Mouse (Mus musculus): ENCODE results near the gene Bcl9. TPM values are rescaled to one million over a fixed set of nuclear protein-coding genes. Genes with fewer than 3 reads are reported as not detected.

Gene Bcl9
- polyA plus RNA-seq, 1 experiment, result 0.05 TPM

DNA sequence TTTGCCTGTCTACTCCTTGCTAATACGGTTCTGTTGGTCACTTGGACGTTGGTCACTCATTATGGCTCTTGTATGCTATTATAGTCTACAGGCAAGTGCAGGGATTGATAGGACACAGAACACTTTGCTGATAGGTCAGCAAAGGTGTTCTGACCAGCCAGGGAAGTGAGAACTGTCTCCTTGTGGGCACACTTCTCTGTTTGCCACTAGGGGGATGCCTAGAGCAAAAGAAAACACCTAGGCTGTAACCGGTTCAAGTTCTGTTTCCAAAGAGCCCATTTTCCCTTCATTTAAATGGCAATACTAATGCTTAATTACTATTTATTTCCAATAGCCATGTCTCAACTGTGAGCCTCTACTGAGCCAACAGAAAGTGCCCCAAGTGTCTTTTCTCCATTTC is 113.9 kb downstream of the Bcl9 start:
- Histone ChIP-seq H3K9me3 (ENCODE audit: control insufficient read depth, low read length) (no peaks in the 10 kb centered on the region), H3K4me1 (ENCODE audit: control insufficient read depth) (no peaks in the 10 kb centered on the region; the same call in 1 of the 2 replicates), H3K36me3 (ENCODE audit: control insufficient read depth) (no peaks in the 10 kb centered on the region), H3K4me3 (replicated peaks) (no peak overlapping the region), H3K27me3 (ENCODE audit: control insufficient read depth) (no peaks in the 10 kb centered on the region)
- TF ChIP-seq GATA1 (IDR thresholded peaks at IDR 0.05; ENCODE audit: low read length) (no peak), TAL1 (IDR thresholded peaks at IDR 0.05; ENCODE audit: low read length) (no peak)

DNA sequence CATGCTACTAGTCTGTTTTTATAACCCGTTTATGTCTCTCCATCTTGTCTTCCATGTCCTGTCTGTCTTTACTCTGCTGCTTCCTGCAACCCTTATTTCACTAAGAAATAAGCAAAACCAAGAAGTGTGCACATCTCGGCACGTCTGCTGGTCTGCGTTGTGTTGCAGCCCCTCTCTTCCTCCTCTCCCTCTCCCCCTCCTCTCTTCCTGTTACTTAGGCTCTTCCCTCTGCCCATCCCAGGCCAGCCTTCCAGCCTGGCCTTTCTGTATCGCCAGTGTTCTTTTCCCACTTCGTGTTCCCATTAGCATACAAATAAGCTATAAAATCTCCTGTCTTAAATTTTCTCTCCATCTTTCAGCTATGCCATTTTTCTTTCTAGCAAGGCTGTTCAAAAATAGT is 117.2 kb downstream of the Bcl9 start:
- Histone ChIP-seq H3K4me3 (replicated peaks) (no peak overlapping the region), H3K4me1 (ENCODE audit: control insufficient read depth) (no peaks in the 10 kb centered on the region; the same call in 1 of the 2 replicates), H3K9me3 (ENCODE audit: control insufficient read depth, low read length) (no peaks in the 10 kb centered on the region), H3K27me3 (ENCODE audit: control insufficient read depth) (no peaks in the 10 kb centered on the region), H3K36me3 (ENCODE audit: control insufficient read depth) (peaks cover 7% of the 10 kb centered on the region)
- TF ChIP-seq GATA1 (IDR thresholded peaks at IDR 0.05; ENCODE audit: low read length) (no peak), TAL1 (IDR thresholded peaks at IDR 0.05; ENCODE audit: low read length) (no peak)

DNA sequence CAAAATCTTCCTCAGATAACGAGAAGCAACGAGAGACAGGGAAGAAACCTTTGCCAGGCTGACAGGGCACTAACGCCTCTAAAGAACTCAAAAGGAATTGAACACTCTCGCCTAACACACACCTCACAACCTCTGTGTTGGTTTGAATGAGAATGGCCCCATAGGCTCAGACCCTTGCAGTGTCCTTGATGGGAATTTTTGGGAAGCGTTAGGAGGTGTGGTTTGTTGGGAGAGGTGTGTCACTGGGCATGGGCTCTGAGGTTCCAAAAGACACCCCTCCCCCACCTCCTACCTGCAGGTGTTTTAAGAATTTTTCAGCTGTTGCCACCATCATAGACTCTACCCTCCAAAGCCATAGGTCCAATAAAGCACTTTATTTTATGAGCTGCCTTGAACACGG is 118.8 kb downstream of the Bcl9 start:
- TF ChIP-seq GATA1 (IDR thresholded peaks at IDR 0.05; ENCODE audit: low read length) (no peak), TAL1 (IDR thresholded peaks at IDR 0.05; ENCODE audit: low read length) (no peak)
- H3K9me3 ChIP-seq (ENCODE audit: control insufficient read depth, low read length), result no peaks in the 10 kb centered on the region
- no peaks in the 10 kb centered on the region for H3K27me3 ChIP-seq (ENCODE audit: control insufficient read depth)
- peaks cover 10% of the 10 kb centered on the region for H3K36me3 ChIP-seq (ENCODE audit: control insufficient read depth)
- no peak overlapping the region for H3K4me3 ChIP-seq (replicated peaks)
- H3K4me1 ChIP-seq (ENCODE audit: control insufficient read depth), result no peaks in the 10 kb centered on the region

DNA sequence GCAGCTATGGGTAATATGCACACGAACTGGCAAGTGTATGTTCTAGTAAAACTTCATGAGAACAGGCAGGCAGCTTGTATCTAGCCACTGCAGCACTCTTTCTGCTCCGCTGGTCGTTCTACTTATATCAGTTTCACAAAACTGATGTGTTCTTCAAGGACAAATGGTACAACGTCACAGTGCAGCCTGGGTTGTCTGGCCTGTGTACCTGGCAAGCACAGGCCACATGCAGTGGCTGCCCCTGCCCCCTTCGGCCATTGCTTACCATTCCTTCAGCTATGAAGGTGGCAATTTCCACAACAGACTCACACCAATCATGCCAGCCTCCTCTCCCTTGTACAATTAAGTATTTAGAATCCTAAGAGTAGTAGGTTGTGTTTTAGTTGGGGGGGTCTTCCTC is 125.1 kb downstream of the Bcl9 start:
- H3K9me3 ChIP-seq (ENCODE audit: control insufficient read depth, low read length), result no peaks in the 10 kb centered on the region
- H3K4me1 ChIP-seq (ENCODE audit: control insufficient read depth), result no peaks in the 10 kb centered on the region
- H3K27me3 ChIP-seq (ENCODE audit: control insufficient read depth), result no peaks in the 10 kb centered on the region
- no peak for TF ChIP-seq TAL1 (IDR thresholded peaks at IDR 0.05; ENCODE audit: low read length)
- TF ChIP-seq GATA1 (IDR thresholded peaks at IDR 0.05; ENCODE audit: low read length), result no peak
- no peak overlapping the region for H3K4me3 ChIP-seq (replicated peaks)
- peaks cover 19% of the 10 kb centered on the region for H3K36me3 ChIP-seq (ENCODE audit: control insufficient read depth)

DNA sequence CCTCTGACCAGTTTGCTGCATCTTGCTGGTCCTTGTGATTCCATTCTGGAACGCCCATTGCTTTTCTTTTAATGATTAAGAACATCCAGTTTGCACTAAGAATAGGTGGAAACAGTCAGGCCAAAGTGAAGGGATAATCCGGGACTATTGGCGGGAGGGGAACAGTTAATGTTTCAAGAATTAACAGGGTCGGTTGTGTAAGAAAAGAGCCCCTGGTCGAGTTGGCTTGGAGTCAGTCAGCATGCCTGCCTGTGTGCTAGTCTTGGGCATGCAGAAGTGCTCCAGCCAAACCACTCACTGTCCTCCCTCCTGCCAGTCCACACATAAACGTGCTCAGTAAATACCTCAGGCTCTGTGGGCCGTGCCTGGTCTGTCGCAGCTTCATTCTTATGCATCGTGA is 125.5 kb downstream of the Bcl9 start:
- no peaks in the 10 kb centered on the region for H3K9me3 ChIP-seq (ENCODE audit: control insufficient read depth, low read length)
- H3K27me3 ChIP-seq (ENCODE audit: control insufficient read depth), result no peaks in the 10 kb centered on the region
- TF ChIP-seq TAL1 (IDR thresholded peaks at IDR 0.05; ENCODE audit: low read length) (no peak), GATA1 (IDR thresholded peaks at IDR 0.05; ENCODE audit: low read length) (no peak)
- H3K4me3 ChIP-seq (replicated peaks), result no peak overlapping the region
- no peaks in the 10 kb centered on the region for H3K4me1 ChIP-seq (ENCODE audit: control insufficient read depth)
- peaks cover 20% of the 10 kb centered on the region for H3K36me3 ChIP-seq (ENCODE audit: control insufficient read depth)

DNA sequence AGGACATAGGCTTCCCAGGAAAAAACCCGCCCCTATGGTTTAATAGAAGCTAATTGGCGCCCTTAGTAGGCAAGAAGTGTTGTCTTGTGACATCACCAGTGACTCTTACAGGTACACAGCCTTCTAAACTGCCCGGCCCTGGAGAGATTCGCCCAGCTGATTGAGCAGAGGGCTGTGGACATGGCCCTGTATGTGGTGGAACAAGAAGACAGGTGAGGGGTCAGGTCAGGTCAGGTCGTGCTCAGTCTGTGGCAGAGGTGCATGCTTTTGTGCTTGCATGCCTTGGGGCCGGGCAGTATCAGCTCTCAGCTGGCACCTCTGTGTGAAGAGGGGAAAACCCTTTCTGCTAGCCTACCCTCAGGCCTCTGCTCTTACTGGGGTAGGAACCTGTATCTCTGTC is 126.2 kb downstream of the Bcl9 start:
- H3K4me1 ChIP-seq (ENCODE audit: control insufficient read depth), result no peaks in the 10 kb centered on the region
- H3K9me3 ChIP-seq (ENCODE audit: control insufficient read depth, low read length), result no peaks in the 10 kb centered on the region
- TF ChIP-seq TAL1 (IDR thresholded peaks at IDR 0.05; ENCODE audit: low read length) (no peak), GATA1 (IDR thresholded peaks at IDR 0.05; ENCODE audit: low read length) (no peak)
- no peaks in the 10 kb centered on the region for H3K27me3 ChIP-seq (ENCODE audit: control insufficient read depth)
- H3K4me3 ChIP-seq (replicated peaks), result no peak overlapping the region
- peaks cover 21% of the 10 kb centered on the region for H3K36me3 ChIP-seq (ENCODE audit: control insufficient read depth)

DNA sequence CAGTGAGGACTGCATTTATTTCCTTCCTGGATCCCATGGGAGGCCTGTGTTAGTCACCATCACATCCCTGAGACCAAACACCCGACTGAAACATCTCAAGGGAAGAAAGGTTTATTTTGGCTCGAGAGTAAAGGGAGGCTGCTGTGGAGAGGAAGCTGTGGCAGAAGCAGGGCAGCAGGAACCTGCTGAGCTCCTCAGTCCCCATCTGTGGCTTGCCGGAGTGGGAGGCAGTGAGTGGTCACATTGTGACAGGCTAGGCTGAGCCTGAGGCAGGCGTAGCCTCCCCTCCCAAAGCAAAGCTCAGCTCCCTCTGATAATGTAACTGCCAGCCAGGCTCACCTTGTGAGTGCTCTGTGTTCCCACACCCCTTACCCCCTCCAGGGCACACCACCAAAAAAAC is 130.6 kb downstream of the Bcl9 start:
- no peak overlapping the region for H3K4me3 ChIP-seq (replicated peaks)
- H3K4me1 ChIP-seq (ENCODE audit: control insufficient read depth), result peaks cover 8% of the 10 kb centered on the region
- H3K36me3 ChIP-seq (ENCODE audit: control insufficient read depth), result peaks cover 16% of the 10 kb centered on the region
- no peaks in the 10 kb centered on the region for H3K27me3 ChIP-seq (ENCODE audit: control insufficient read depth)
- no peak for TF ChIP-seq GATA1 (IDR thresholded peaks at IDR 0.05; ENCODE audit: low read length)
- TF ChIP-seq TAL1 (IDR thresholded peaks at IDR 0.05; ENCODE audit: low read length), result no peak
- H3K9me3 ChIP-seq (ENCODE audit: control insufficient read depth, low read length), result no peaks in the 10 kb centered on the region

DNA sequence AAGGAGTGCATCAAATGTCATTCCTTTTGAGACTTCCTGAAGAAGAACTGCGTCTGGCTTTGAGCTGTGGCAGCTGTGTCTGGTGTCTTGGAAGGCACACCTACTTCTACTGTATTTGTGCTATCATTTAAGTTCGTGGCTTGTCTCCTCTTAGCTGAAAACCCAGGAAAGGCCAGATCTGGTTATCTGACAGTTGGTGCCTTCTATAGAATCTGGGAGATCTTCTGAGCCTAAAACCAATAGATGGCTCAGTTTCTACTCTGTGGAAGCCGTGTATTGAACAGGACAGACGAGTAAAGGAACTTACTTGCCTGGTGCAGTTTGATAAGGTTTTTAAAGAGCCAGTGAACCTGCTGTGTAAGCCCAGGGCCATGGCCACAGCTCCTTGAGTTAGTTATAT is 133.2 kb downstream of the Bcl9 start:
- peaks cover 13% of the 10 kb centered on the region for H3K36me3 ChIP-seq (ENCODE audit: control insufficient read depth)
- no peaks in the 10 kb centered on the region for H3K9me3 ChIP-seq (ENCODE audit: control insufficient read depth, low read length)
- peaks cover 15% of the 10 kb centered on the region for H3K4me1 ChIP-seq (ENCODE audit: control insufficient read depth)
- TF ChIP-seq GATA1 (IDR thresholded peaks at IDR 0.05; ENCODE audit: low read length) (no peak), TAL1 (IDR thresholded peaks at IDR 0.05; ENCODE audit: low read length) (no peak)
- H3K4me3 ChIP-seq (replicated peaks), result no peak overlapping the region
- no peaks in the 10 kb centered on the region for H3K27me3 ChIP-seq (ENCODE audit: control insufficient read depth)

DNA sequence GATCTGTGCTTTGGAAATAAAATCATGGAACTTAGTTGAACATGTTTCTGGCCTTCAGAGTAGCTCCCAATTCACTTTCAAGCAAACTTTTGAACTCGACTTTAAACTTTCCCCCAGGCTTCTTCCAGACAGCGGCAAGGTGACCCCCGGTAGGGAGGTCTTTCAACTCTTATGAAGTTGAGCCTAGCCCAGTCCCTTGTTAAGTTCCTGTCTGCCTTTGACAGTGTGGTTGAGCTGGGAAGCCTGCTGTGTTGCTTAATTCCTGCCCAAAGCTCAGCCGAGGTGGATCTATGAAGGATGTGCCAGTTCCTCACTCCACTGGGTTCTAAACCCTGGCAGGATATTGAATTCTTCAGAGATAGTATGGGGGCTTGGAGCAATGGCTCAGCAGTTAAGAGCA is 135.9 kb downstream of the Bcl9 start:
- TF ChIP-seq GATA1 (IDR thresholded peaks at IDR 0.05; ENCODE audit: low read length) (no peak), TAL1 (IDR thresholded peaks at IDR 0.05; ENCODE audit: low read length) (no peak)
- Histone ChIP-seq H3K36me3 (ENCODE audit: control insufficient read depth) (peaks cover 8% of the 10 kb centered on the region), H3K27me3 (ENCODE audit: control insufficient read depth) (no peaks in the 10 kb centered on the region), H3K4me3 (replicated peaks) (no peak overlapping the region), H3K9me3 (ENCODE audit: control insufficient read depth, low read length) (no peaks in the 10 kb centered on the region), H3K4me1 (ENCODE audit: control insufficient read depth) (peaks cover 28% of the 10 kb centered on the region)

DNA sequence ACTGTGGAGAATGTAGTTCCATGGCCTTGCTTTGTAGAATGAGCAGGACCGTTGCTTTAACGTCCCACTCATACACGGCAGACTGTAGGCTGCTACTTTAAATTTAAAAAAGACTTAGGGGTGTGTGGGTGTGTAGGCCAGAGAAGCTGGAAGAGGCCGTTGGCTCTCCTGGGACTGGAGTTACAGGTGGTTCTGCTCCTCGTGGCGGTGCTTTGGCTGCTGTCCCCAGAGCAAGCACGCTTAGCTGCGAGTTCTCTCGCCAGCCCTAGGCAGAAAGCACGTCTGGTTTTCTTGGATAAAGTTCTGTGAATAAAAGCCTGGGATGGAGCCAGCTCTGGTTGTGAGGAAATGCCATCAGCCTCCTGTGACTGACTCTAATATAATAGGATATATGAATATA is 136.8 kb downstream of the Bcl9 start:
- Histone ChIP-seq H3K27me3 (ENCODE audit: control insufficient read depth) (no peaks in the 10 kb centered on the region), H3K9me3 (ENCODE audit: control insufficient read depth, low read length) (no peaks in the 10 kb centered on the region), H3K4me3 (replicated peaks) (no peak overlapping the region), H3K4me1 (ENCODE audit: control insufficient read depth) (peaks cover 28% of the 10 kb centered on the region), H3K36me3 (ENCODE audit: control insufficient read depth) (peaks cover 2% of the 10 kb centered on the region; the same call in 1 of the 2 replicates)
- no peak for TF ChIP-seq TAL1 (IDR thresholded peaks at IDR 0.05; ENCODE audit: low read length)
- TF ChIP-seq GATA1 (IDR thresholded peaks at IDR 0.05; ENCODE audit: low read length), result no peak

Measured in erythroblast, embryonic 14.5 days (primary cell).